Mouse (Mus musculus): ENCODE measurements around the gene Nr5a2. TPM values are rescaled to one million over a fixed set of nuclear protein-coding genes. Genes with fewer than 3 reads are reported as not detected.

The Nr5a2 gene
- 0.62 TPM for polyA plus RNA-seq (2014; fragmentation: Illumina TruSeq; extraction: RNeasy Lipid Tissue Mini Kit (QIAGEN cat#74804); ENCODE audit: low read depth, low replicate concordance)

GRCm38 (mm10) chr1:136960428-136961012 lies at the start of gene Nr5a2:
Gene Nr5a2, minus strand, starts transcription at chr1:136960448.

